Mouse (Mus musculus) cerebellum, adult 2 months (tissue): ENCODE results near the gene Inpp5b. TPM values are rescaled to one million over a fixed set of nuclear protein-coding genes. Genes with fewer than 3 reads are reported as not detected.
A peak's percentile ranks its signal among the peaks of the same experiment; 100 is the strongest.

Experiments used
- DNase-seq, 2 experiments: peaks; one replicate each; pipeline ENCODE4 v3.0.0; 2021
- H3K27ac ChIP-seq: fragments of 200-500 bp; 2 replicates; pipeline ENCODE4 v1.5.1; 2012; ENCODE audit warnings: low read length, control low read depth, inconsistent platforms; ENCODE audit not compliant: insufficient read depth
- H3K27me3 ChIP-seq: fragments of 200-500 bp; 2 replicates; pipeline ENCODE4 v1.6.1; 2012; ENCODE audit warnings: inconsistent platforms, mild to moderate bottlenecking, low read length, moderate library complexity; ENCODE audit not compliant: control insufficient read depth, insufficient read depth
- H3K4me1 ChIP-seq: fragments of 200-500 bp; 2 replicates; pipeline ENCODE4 v1.6.1; 2011; ENCODE audit warnings: low read length; ENCODE audit not compliant: control insufficient read depth, insufficient read depth
- H3K4me3 ChIP-seq: fragments of 200-500 bp; replicated peaks from 2 replicates; pipeline ENCODE3; 2011; ENCODE audit warnings: mild to moderate bottlenecking, low read depth, low read length, control low read depth; ENCODE audit not compliant: insufficient read depth
- CTCF ChIP-seq: fragments of 200-500 bp; IDR thresholded peaks from 2 replicates; pipeline ENCODE4 v1.5.1; 2011; ENCODE audit warnings: low read depth, mild to moderate bottlenecking, control low read depth, low read length, moderate library complexity, borderline replicate concordance; ENCODE audit not compliant: insufficient read depth
- POLR2A ChIP-seq: fragments of 200-500 bp; IDR thresholded peaks from 2 replicates; pipeline ENCODE4 v1.6.1; 2011; ENCODE audit warnings: low read length, control low read depth, borderline replicate concordance; ENCODE audit not compliant: insufficient read depth
- WGBS: fragments of 180-500 bp; shearing (Covaris S2); methylation state at CpG from one replicate; pipeline ENCODE4 v1.1.7; 2018; 5-methylcytosine and 5-hydroxymethylcytosine counted together
- polyA plus RNA-seq: library from polyadenylated mRNA; depleted of rRNA; stranded (reverse); fragments of >200 nt; gene quantifications from 2 replicates; pipeline ENCODE4 v1.2.3, GENCODE M21; 2012; rRNA removed

Inpp5b gene
- polyA plus RNA-seq = 92.4 and 102 TPM in 2 replicates

- Histone ChIP-seq H3K27ac (peak within 1 kb of the TSS; percentile 57), H3K27me3 (no peaks in the 10 kb centered on the region), H3K4me3 (peak within 1 kb of the TSS; percentile 89), H3K4me1 (peaks cover 8% of the 10 kb centered on the region)
- peak; percentile 87 to 88 for DNase-seq
- TF ChIP-seq POLR2A (peak; percentile 68; the same call in 1 of the 2 replicates), CTCF (no peak)
- WGBS = 4% methylated on average over 25 of the region's 25 CpGs
Measured at GRCm38 (mm10) chr4:124741376-124742343, at the start of gene Inpp5b. Gene Inpp5b, plus strand, starts transcription at chr4:124741850.

DNA sequence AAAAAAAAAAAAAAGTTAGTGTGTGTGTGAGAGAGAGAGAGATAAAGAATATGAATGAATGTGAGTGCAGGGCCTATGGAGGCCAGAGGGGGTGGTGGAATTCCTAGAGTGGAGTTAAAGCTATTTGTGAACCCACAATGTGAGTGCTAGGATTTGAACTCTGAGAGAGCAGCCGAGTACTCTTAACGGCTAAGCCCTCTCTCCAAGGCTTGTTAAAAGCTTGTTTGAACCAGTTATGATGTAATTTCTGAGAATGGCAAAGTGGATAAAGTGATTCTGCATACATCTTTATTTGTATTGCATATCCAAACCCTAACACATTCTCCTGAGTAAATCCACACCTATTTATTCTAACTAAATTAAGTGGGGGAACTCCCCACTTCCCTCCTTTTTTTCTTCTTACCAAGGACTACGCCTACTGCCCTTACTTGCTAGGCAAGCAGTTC, 49.2 kb upstream of the Inpp5b start:
- Histone ChIP-seq H3K27me3 (no peaks in the 10 kb centered on the region), H3K4me3 (peak overlapping the region; percentile 91), H3K4me1 (no peaks in the 10 kb centered on the region), H3K27ac (no peak overlapping the region)
- DNase-seq = no peak
- TF ChIP-seq CTCF = no peak
- no peak for TF ChIP-seq POLR2A
- WGBS = 69% methylated on average over 3 of the region's 3 CpGs

- no peaks in the 10 kb centered on the region for H3K4me1 ChIP-seq
- no peak for TF ChIP-seq CTCF
- peak; percentile 87 for TF ChIP-seq POLR2A
- H3K4me3 ChIP-seq = peak within 1 kb of the TSS; percentile 91
- H3K27me3 ChIP-seq = no peaks in the 10 kb centered on the region
- H3K27ac ChIP-seq = no peak within 1 kb of the TSS
- DNase-seq = peak; percentile 83 to 89
- WGBS = 1% methylated on average over 43 of the region's 43 CpGs
Measured at GRCm38 (mm10) chr4:124693135-124693894, 48.3 kb upstream of the Inpp5b start, which contains the start of gene Utp11. Gene Utp11, minus strand, starts transcription at chr4:124693600.

DNA sequence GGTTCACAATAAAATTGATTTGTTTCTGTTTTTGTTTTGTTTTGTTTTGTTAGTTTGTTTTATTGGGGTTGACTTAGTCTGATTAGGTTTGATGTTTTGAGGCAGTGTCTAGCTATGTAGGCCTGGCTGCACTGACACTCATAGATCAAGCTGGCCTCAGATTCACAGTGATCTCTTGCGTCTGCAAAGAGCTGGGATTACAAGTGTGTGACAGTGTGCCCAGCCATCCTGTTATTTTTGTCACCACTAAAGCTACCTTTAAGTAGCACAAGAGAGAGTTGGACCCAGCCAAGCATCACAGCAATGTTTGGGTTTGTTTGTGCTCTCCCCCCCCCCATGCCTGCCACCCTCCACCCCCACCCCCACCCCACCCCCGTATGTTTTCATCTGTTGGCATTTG, 47.1 kb upstream of the Inpp5b start:
- TF ChIP-seq CTCF (no peak), POLR2A (no peak)
- no peak overlapping the region for H3K4me3 ChIP-seq
- no peak for DNase-seq
- H3K27me3 ChIP-seq = no peaks in the 10 kb centered on the region
- no peaks in the 10 kb centered on the region for H3K4me1 ChIP-seq
- H3K27ac ChIP-seq = no peak overlapping the region
- WGBS = 73% methylated on average over 2 of the region's 2 CpGs

GRCm38 (mm10) chr4:124695786-124696516, 45.7 kb upstream of the Inpp5b start:
- TF ChIP-seq CTCF = no peak
- TF ChIP-seq POLR2A = no peak
- no peak for DNase-seq
- H3K4me3 ChIP-seq = no peak overlapping the region

DNA sequence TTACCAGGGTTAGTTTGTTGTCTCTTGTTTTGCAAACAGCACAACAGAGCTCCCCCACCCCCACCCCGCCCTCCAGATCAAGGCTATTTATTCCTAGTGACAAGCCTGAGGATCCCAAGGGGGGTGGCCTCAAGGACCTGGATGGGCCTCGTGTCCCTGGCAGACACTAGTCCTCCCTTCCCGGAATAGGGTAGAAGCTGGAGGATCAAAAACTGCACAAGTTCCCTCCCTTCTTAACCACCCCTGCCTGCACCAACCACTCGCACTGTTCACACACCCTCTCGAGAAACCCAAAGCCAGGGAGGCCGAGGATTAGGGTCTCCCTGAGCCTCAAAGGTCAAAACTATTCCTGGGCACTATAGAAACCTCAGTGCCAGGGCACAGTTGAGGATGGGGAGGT, 41.9 kb upstream of the Inpp5b start:
- peaks cover 7% of the 10 kb centered on the region; the same call in 1 of the 2 replicates for H3K4me1 ChIP-seq
- DNase-seq = no peak
- no peaks in the 10 kb centered on the region for H3K27me3 ChIP-seq
- H3K4me3 ChIP-seq = no peak overlapping the region
- 80% methylated on average over 6 of the region's 6 CpGs for WGBS
- no peak overlapping the region for H3K27ac ChIP-seq
- TF ChIP-seq CTCF = no peak
- TF ChIP-seq POLR2A = no peak

More at GRCm38 (mm10) chr4:124695786-124696516, 45.7 kb upstream of the Inpp5b start:
- Histone ChIP-seq H3K27ac (no peak overlapping the region), H3K4me1 (no peaks in the 10 kb centered on the region), H3K27me3 (no peaks in the 10 kb centered on the region)
- 13% methylated on average over 18 of the region's 18 CpGs for WGBS
